Mouse (Mus musculus): Measurements from ENCODE around the gene 1700088E04Rik.

GRCm38 (mm10) chr15:79126217-79126932, 14.7 kb downstream of the 1700088E04Rik start:
- peak; percentile 88 for TF ChIP-seq CTCF (IDR thresholded peaks at IDR 0.05; ENCODE audit: low read depth)
- no peak for TF ChIP-seq EP300 (IDR thresholded peaks at IDR 0.05; ENCODE audit: low read depth)
